Mouse (Mus musculus) adrenal gland, postnatal 36 days (tissue): ENCODE data around the gene Gdf9. TPM values are rescaled to one million over a fixed set of nuclear protein-coding genes. Genes with fewer than 3 reads are reported as not detected.
A peak's percentile ranks its signal among the peaks of the same experiment; 100 is the strongest.

Experiments used
- DNase-seq, 2 experiments: peaks; one replicate each; pipeline ENCODE4 v3.0.0; 2021; ENCODE audit warnings: mixed read lengths in 1 of 2
- total RNA-seq, 2 experiments: library from RNA; stranded (reverse); gene quantifications; 2 replicates each; pipeline ENCODE4 v1.2.3; 2021

Gdf9 gene
- total RNA-seq, 2 experiments from 2014 or later = 3.3 to 4.0 TPM

DNA sequence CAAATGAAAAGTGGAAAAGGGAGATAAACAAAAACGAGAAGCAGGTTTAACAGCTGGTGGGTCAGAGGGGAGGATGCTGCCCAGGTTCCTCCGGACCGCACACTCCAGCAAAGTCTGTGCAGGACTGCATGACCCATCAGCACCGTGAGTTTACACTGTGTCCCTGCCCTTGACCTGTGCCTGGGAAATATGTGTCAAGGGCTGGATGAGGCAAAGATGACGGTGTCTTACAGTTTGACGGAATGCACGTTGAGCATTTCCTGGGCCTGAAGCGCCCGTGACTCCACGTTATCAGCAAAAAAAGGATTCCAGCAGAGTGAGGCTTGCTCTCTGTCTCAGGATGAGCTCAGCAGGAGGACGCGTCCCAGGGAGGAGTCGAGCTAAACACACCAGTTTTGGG lies 14.7 kb downstream of the Gdf9 start:
- peak; percentile 60 to 63 for DNase-seq

DNA sequence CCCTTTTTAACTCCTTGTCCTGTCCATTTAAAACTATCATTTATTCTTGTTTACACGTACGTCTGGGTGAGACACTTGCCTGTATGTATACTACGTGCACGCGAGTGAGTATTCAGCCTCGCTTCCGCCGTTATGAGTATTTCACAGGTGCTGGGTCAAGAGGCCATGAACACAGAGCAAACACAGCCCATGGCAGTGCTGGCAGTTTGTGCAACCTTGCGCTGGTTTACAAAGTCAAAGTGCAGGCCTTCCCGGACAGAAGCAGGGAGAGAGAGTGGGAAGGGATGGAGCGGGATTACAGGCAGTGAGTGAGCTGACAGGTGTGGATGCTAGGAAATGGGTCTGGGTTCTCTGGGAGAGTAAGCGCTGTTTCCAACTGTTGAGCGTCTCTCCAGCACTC lies 15.4 kb downstream of the Gdf9 start:
- DNase-seq = no peak

GRCm38 (mm10) chr11:53447996-53448395 lies 17.2 kb downstream of the Gdf9 start:
- no peak for DNase-seq

GRCm38 (mm10) chr11:53448529-53448928 lies 17.7 kb downstream of the Gdf9 start:
- peak; percentile 83 to 86 for DNase-seq

DNA sequence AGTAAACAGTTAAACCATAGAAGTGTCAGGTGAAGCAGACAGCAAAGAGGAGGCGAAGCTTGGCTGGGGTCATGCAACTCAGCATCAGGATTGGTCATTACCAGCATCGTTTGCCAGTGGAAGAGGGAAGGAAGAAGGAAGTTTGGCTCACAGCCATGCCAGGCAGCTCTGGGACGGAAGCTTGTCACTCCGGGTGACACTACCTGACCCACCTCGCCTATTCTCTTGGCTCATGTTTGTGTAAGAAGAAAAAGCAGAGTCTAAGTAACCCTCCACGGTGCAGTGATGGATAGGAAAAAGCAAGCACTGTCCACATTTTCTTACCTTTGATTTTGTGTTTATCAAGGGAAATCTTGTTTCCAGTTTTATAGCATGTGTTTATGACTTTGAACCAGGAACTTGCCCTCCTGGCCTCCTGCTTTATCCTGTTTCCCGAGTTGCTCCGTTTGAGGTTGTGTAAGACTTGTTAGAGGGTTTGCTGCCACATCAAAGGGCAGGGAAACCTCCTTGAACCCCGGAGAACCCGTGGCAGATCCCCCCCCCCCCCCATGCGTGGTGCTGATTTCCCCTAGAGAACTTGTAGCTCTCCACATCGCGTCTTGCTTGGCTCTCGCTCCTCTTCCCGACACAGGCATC lies 19.4 kb downstream of the Gdf9 start:
- no peak for DNase-seq

GRCm38 (mm10) chr11:53451361-53451760 lies 20.5 kb downstream of the Gdf9 start:
- no peak for DNase-seq

DNA sequence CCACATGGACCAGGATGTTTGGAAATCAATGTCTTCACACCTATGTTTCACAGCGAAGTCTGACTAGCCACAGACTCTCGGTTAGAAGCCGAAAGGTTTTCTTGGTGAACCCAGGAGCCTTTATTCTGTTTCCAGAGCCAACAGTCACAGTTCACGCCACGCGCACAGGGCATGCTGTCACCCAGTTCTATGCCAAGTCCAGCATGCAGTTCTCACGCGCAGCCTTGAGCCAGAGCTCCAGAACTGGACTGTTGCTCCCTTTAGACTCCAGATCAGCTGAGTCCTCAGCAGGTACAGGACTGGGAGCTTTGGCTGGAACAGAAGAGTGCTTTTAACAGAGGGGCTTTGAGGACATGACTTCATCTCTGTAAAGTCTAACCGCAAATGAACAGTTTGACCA lies 21.6 kb downstream of the Gdf9 start:
- DNase-seq = peak; percentile 53 to 59

- DNase-seq = no peak
These were observed 22.2 kb downstream of the Gdf9 start for GRCm38 (mm10) chr11:53453031-53453430.

- DNase-seq = peak; percentile 70 to 81
These were observed 25.9 kb downstream of the Gdf9 start, which contains the start of the genes Gm10447 and Shroom1 for GRCm38 (mm10) chr11:53456474-53457371. TSS of gene Gm10447 (minus strand) at chr11:53457110. TSS of gene Shroom1 (plus strand) at chr11:53457205.

- DNase-seq = peak in 1 of 2 experiments; percentile 25
These were observed 26.6 kb downstream of the Gdf9 start for GRCm38 (mm10) chr11:53457372-53457954.

GRCm38 (mm10) chr11:53458996-53459395 lies 28.2 kb downstream of the Gdf9 start:
- no peak for DNase-seq

- no peak for DNase-seq
These were observed 29.4 kb downstream of the Gdf9 start for GRCm38 (mm10) chr11:53460192-53460591.

DNA sequence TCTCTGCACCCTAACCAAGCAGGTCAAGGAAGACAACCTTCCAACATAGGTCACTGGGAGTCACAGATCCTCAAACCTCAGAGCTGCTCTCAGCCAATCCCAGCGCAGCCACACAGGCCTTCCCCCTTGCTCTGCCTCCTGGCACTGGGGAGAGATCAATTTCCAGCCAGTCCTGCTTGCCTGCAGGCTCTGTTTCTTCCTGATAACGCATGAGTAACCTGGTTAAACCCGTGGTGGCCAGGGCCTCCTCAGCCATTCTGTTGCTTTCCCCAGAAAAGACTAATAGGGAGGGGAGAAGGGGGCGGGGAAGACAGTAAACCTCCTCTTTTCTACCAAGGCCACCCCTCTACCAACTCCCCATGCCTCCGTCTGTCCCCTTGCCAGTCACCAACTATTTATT lies 30.9 kb downstream of the Gdf9 start:
- DNase-seq = peak in 1 of 2 experiments; percentile 20

DNA sequence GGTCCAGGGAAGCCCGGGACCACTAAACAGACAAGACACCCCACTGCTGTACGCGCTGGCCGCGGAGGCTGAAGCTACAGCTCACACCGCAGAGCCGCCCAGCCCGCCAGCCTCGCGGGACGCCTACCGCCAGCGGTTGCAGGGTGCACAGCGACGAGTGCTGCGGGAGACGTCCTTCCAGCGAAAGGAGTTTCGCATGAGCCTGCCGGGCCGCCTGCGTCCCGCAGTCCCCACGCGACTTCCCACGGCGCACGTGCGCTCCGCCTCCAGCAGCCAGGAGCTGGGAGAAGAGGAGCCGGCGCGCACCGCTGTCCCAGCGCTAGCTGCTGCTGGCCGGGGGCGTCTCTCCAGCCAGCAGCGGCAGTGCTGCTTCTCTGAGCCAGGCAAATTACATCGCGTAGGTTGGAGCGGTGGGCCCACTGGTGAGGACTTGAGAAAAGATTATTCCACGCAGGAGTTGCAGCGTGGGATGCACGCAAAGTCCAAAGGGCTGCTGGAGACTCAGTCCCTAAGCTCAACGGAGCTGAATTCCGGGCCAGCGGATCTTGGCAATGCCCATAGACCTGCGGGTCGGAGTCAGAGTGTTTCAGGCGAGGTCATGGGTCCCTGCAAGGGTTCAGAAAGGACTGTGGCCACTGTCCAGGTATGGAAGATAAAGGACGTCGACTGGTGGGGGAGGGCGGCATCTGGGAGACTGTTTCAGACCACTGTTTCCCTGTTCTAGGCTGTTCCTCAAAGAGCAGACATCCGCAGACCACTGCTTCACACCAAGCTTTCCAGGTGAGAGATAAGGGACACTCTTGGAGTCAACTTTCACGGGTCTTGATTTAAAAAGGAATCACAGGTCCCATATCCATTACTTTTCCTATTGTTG lies 33.0 kb downstream of the Gdf9 start:
- peak; percentile 31 to 43 for DNase-seq

DNA sequence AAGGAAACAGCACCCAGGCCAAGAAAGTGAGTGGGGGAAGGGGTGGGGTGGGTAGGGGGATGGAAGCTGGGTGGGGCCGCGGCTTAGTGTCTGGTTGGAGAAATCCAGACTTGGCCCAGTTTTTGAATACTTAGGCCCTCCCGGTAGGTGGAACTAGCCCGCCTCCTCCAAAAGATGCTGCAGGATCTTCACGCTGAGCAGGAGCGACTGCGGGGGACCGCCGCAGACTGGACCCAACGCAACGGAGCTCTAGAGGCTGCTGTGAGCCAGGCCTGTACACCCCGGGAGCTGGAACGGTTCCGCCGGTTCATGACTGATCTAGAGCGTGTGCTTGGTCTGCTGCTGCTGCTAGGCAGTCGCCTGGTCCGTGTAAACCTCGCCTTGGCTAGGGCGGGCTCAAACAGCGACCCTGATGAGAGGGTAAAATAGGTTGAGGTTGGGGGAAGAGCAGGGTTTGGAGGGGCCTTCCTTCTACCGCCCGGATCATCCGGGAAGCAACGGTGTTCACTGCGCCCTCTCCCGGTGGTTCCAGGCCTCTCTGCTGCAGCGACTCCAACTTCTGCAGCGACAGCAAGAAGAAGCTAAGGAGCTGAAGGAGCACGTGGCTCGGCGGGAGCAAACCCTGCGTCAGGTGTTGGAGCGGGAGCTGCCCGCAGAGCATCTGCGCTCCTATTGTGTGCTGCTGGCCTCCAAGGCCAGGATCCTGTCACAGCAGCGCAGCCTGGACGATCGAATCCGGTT lies 35.6 kb downstream of the Gdf9 start:
- peak; percentile 83 to 90 for DNase-seq

DNA sequence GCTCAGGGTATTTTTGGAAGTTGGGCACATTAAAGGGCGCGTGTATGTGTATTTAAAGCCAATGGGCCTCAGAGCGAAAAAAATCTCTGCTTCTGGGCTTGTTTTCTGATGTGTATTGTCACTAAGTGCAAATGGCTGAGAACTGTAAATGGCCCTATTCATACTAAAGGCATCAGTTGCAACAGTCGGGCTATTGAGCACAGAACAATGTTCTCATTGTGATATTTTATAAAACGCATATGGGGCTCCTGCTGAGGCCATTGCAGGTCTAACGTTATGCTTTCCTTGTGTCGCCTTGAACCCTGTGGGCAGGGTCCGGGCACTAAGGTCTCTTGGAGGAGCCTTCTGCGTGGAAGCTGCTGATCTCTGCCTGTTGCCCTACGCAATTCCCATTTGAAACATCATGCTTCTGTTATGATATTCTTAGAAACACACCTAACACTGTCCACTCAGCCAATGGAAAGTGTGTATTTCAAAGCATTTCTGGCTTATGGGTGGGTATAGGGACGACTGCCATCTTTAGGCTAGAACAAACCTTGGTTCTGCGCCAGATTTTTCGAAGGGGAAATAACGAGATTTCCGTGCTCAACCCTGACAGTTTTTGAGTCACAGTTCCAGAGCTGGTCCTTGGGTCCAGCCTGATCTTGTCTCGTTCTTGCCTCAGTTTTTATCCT lies 38.6 kb downstream of the Gdf9 start:
- DNase-seq = peak in 1 of 2 experiments; percentile 39

DNA sequence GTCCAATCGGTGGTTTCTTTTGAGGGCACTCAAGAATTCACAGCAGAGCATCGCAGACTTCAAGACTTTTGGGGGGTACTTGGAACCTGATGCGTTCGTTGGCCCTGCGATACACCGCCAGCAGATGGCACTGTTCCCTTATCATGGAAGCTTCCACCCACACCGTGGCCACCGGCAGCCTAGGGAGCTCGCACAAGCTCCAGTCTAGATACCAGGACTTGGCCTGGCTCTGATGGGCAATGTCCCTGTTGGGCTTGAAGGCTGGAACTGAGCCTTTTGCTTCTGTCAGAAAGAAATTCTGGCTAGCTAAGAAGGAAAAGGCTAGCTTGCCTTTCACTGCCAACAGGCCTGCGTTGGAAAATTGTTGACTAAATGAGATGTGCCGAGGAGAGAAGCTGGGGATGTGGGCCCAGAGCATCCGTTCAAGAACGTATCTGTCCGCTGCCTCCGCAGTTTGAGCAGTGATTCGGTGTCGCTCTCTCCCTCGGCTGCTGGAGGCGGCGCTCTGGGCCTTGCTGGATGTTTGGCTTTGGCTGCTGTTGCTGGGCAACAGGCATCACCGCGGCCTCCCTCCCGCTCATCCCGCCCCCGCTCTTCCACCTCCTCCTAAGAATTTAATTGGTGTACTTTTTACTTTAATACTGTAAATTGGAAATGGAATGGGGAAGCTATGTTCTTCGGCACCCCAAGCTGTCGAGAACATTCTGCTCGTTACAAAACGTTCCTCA lies 39.3 kb downstream of the Gdf9 start, which contains the start of gene Gm9837:
Gene Gm9837, minus strand, starts transcription at position 512 of the 728 bp plus-strand sequence.
- DNase-seq = peak; percentile 91 to 92

DNA sequence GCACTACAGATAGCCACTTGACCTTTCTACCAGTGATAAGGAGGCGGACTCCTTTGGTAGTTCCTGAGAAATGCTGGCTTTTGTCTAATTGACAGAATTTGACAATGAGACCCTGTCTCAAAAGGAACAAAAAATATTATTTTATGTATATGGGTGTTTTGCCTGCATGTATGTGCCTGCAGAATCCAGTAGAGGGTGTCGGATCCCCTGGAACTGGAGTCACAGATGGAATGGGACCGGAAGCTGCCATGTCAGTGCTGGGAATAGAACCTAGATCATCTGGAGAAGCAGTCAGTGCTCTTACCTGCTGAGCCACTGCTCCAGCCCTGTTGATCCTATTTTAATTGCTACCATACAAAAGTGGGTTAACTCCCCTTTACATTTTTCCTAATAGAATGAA lies 41.9 kb downstream of the Gdf9 start:
- no peak for DNase-seq

GRCm38 (mm10) chr11:53475620-53476019 lies 44.8 kb downstream of the Gdf9 start:
- no peak for DNase-seq

DNA sequence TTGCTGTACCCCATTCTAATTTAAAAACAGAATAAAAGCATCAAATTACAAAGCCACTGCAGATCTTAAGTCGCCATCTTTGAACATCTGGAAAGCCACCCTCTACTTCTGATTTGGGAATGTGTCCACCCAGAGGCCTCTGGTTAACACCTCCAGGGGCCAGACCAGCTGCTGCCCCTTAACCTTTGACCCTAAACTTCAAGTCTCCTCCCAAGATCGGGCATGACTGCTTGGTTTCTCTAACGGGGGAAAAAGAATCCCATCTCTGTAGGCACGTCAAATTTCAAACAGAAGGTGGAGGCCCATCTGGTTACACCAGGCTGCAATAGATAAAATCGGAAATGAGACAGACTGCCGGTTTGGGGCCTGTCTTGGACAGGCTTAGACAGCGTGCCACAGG lies 47.0 kb downstream of the Gdf9 start:
- DNase-seq = no peak
